Mouse (Mus musculus) adrenal gland, postnatal 36 days (tissue): ENCODE data around the gene Tnc. TPM values are rescaled to one million over a fixed set of nuclear protein-coding genes. Genes with fewer than 3 reads are reported as not detected.
A peak's percentile ranks its signal among the peaks of the same experiment; 100 is the strongest.

ENCODE experiments used
- DNase-seq, 2 experiments: peaks; one replicate each; pipeline ENCODE4 v3.0.0; 2021; ENCODE audit warnings: mixed read lengths in 1 of 2
- total RNA-seq, 2 experiments: library from RNA; stranded (reverse); gene quantifications; 2 replicates each; pipeline ENCODE4 v1.2.3; 2021

The Tnc gene
- total RNA-seq, 2 experiments from 2014 or later, result 2.7 to 3.5 TPM

GRCm38 (mm10) chr4:64025591-64025990, 21.2 kb downstream of the Tnc start:
- peak in 1 of 2 experiments; percentile 12 for DNase-seq

GRCm38 (mm10) chr4:64024041-64024779, 22.6 kb downstream of the Tnc start:
- DNase-seq, result no peak

- DNase-seq, result no peak
Observed at GRCm38 (mm10) chr4:64020930-64021589, 25.8 kb downstream of the Tnc start.

- DNase-seq, result no peak
Observed at GRCm38 (mm10) chr4:64020151-64020550, 26.7 kb downstream of the Tnc start.

- DNase-seq, result no peak
Observed at GRCm38 (mm10) chr4:64011308-64011707, 35.5 kb downstream of the Tnc start.

- no peak for DNase-seq
Observed at GRCm38 (mm10) chr4:64009936-64010335, 36.9 kb downstream of the Tnc start.

GRCm38 (mm10) chr4:64005198-64005597, 41.6 kb downstream of the Tnc start:
- DNase-seq, result no peak

- no peak for DNase-seq
Observed at GRCm38 (mm10) chr4:64003677-64004076, 43.1 kb downstream of the Tnc start.

- DNase-seq, result no peak
Observed at GRCm38 (mm10) chr4:64002168-64002567, 44.6 kb downstream of the Tnc start.

GRCm38 (mm10) chr4:64000788-64001187, 46.0 kb downstream of the Tnc start:
- no peak for DNase-seq

GRCm38 (mm10) chr4:64000293-64000692, 46.5 kb downstream of the Tnc start:
- DNase-seq, result no peak

GRCm38 (mm10) chr4:63993462-63994113, 53.2 kb downstream of the Tnc start:
- DNase-seq, result peak in 1 of 2 experiments; percentile 20

GRCm38 (mm10) chr4:63990216-63990615, 56.6 kb downstream of the Tnc start:
- no peak for DNase-seq

- no peak for DNase-seq
Observed at GRCm38 (mm10) chr4:63988090-63988489, 58.7 kb downstream of the Tnc start.

GRCm38 (mm10) chr4:63986576-63986975, 60.2 kb downstream of the Tnc start:
- no peak for DNase-seq

- no peak for DNase-seq
Observed at GRCm38 (mm10) chr4:63983098-63983445, 63.7 kb downstream of the Tnc start.

- no peak for DNase-seq
Observed at GRCm38 (mm10) chr4:63982425-63983097, 64.3 kb downstream of the Tnc start.

GRCm38 (mm10) chr4:63980211-63980794, 66.5 kb downstream of the Tnc start:
- no peak for DNase-seq

GRCm38 (mm10) chr4:63979635-63980034, 67.2 kb downstream of the Tnc start:
- peak in 1 of 2 experiments; percentile 8 for DNase-seq

- no peak for DNase-seq
Observed at GRCm38 (mm10) chr4:63972536-63972935, 74.3 kb downstream of the Tnc start.

GRCm38 (mm10) chr4:63971762-63972161, 75.1 kb downstream of the Tnc start:
- no peak for DNase-seq

- no peak for DNase-seq
Observed at GRCm38 (mm10) chr4:63970925-63971324, 75.9 kb downstream of the Tnc start.
